Mouse (Mus musculus): ENCODE measurements around the gene Cab39. TPM values are rescaled to one million over a fixed set of nuclear protein-coding genes. Genes with fewer than 3 reads are reported as not detected.

Cab39 gene
- polyA plus RNA-seq, 1 experiment, result 65.1 TPM

GRCm38 (mm10) chr1:85845476-85845875 is 52.2 kb downstream of the Cab39 start:
- Histone ChIP-seq H3K4me1 (replicated peaks; ENCODE audit: control insufficient read depth, insufficient read depth, low read length) (peaks cover 6% of the 10 kb centered on the region; the same call in 1 of the 2 replicates), H3K27ac (ENCODE audit: control insufficient read depth, insufficient read depth, low read length) (no peak overlapping the region), H3K27me3 (ENCODE audit: control insufficient read depth, insufficient read depth, low read length) (no peaks in the 10 kb centered on the region), H3K4me3 (ENCODE audit: control insufficient read depth, insufficient read depth, low read length) (no peak overlapping the region), H3K36me3 (ENCODE audit: control insufficient read depth, insufficient read depth, low read length) (peaks cover 64% of the 10 kb centered on the region)
- TF ChIP-seq CTCF (IDR thresholded peaks at IDR 0.05; ENCODE audit: borderline replicate concordance, control insufficient read depth, extremely low read depth, insufficient read depth, low read length, poor library complexity) (no peak), POLR2A (IDR thresholded peaks at IDR 0.05; ENCODE audit: control insufficient read depth, extremely low read depth, insufficient read depth, low read length, poor library complexity) (no peak)
- 82% methylated on average over 3 of the region's 3 CpGs for WGBS
- no peak for DNase-seq

- TF ChIP-seq CTCF (IDR thresholded peaks at IDR 0.05; ENCODE audit: borderline replicate concordance, control insufficient read depth, extremely low read depth, insufficient read depth, low read length, poor library complexity), result no peak
- TF ChIP-seq POLR2A (IDR thresholded peaks at IDR 0.05; ENCODE audit: control insufficient read depth, extremely low read depth, insufficient read depth, low read length, poor library complexity), result no peak
- Histone ChIP-seq H3K36me3 (ENCODE audit: control insufficient read depth, insufficient read depth, low read length) (peaks cover 49% of the 10 kb centered on the region), H3K4me1 (replicated peaks; ENCODE audit: control insufficient read depth, insufficient read depth, low read length) (0 out of 2 replicates have a peak, but pooled peaks cover 3% of the 10 kb centered on the region), H3K4me3 (ENCODE audit: control insufficient read depth, insufficient read depth, low read length) (no peak overlapping the region), H3K27me3 (ENCODE audit: control insufficient read depth, insufficient read depth, low read length) (no peaks in the 10 kb centered on the region), H3K27ac (ENCODE audit: control insufficient read depth, insufficient read depth, low read length) (no peak overlapping the region)
- DNase-seq, result no peak
- WGBS, result 97% methylated on average over 14 of the region's 14 CpGs
Measured at GRCm38 (mm10) chr1:85849016-85849415, 55.8 kb downstream of the Cab39 start.

GRCm38 (mm10) chr1:85850851-85851250 is 57.6 kb downstream of the Cab39 start:
- Histone ChIP-seq H3K27me3 (ENCODE audit: control insufficient read depth, insufficient read depth, low read length) (no peaks in the 10 kb centered on the region), H3K36me3 (ENCODE audit: control insufficient read depth, insufficient read depth, low read length) (peaks cover 41% of the 10 kb centered on the region), H3K27ac (ENCODE audit: control insufficient read depth, insufficient read depth, low read length) (no peak overlapping the region), H3K4me1 (replicated peaks; ENCODE audit: control insufficient read depth, insufficient read depth, low read length) (no peaks in the 10 kb centered on the region), H3K4me3 (ENCODE audit: control insufficient read depth, insufficient read depth, low read length) (no peak overlapping the region)
- 95% methylated on average over 5 of the region's 5 CpGs for WGBS
- no peak for DNase-seq
- TF ChIP-seq CTCF (IDR thresholded peaks at IDR 0.05; ENCODE audit: borderline replicate concordance, control insufficient read depth, extremely low read depth, insufficient read depth, low read length, poor library complexity), result no peak
- TF ChIP-seq POLR2A (IDR thresholded peaks at IDR 0.05; ENCODE audit: control insufficient read depth, extremely low read depth, insufficient read depth, low read length, poor library complexity), result no peak

- no peaks in the 10 kb centered on the region for H3K27me3 ChIP-seq (ENCODE audit: control insufficient read depth, insufficient read depth, low read length)
Measured at GRCm38 (mm10) chr1:85852996-85853689, 59.9 kb downstream of the Cab39 start.

GRCm38 (mm10) chr1:85853865-85854264 is 60.6 kb downstream of the Cab39 start:
- Histone ChIP-seq H3K27ac (ENCODE audit: control insufficient read depth, insufficient read depth, low read length) (no peak overlapping the region), H3K4me3 (ENCODE audit: control insufficient read depth, insufficient read depth, low read length) (no peak overlapping the region), H3K27me3 (ENCODE audit: control insufficient read depth, insufficient read depth, low read length) (no peaks in the 10 kb centered on the region), H3K4me1 (replicated peaks; ENCODE audit: control insufficient read depth, insufficient read depth, low read length) (no peaks in the 10 kb centered on the region), H3K36me3 (ENCODE audit: control insufficient read depth, insufficient read depth, low read length) (peaks cover 16% of the 10 kb centered on the region)
- DNase-seq, result no peak
- 95% methylated on average over 2 of the region's 2 CpGs for WGBS
- TF ChIP-seq CTCF (IDR thresholded peaks at IDR 0.05; ENCODE audit: borderline replicate concordance, control insufficient read depth, extremely low read depth, insufficient read depth, low read length, poor library complexity) (no peak), POLR2A (IDR thresholded peaks at IDR 0.05; ENCODE audit: control insufficient read depth, extremely low read depth, insufficient read depth, low read length, poor library complexity) (no peak)

More at GRCm38 (mm10) chr1:85852996-85853689, 59.9 kb downstream of the Cab39 start:
- peaks cover 23% of the 10 kb centered on the region for H3K36me3 ChIP-seq (ENCODE audit: control insufficient read depth, insufficient read depth, low read length)
- H3K27ac ChIP-seq (ENCODE audit: control insufficient read depth, insufficient read depth, low read length), result no peak overlapping the region
- H3K4me1 ChIP-seq (replicated peaks; ENCODE audit: control insufficient read depth, insufficient read depth, low read length), result no peaks in the 10 kb centered on the region
- H3K4me3 ChIP-seq (ENCODE audit: control insufficient read depth, insufficient read depth, low read length), result no peak overlapping the region
- whole genome bisulfite sequencing, result 77% methylated on average over 2 of the region's 2 CpGs
- DNase-seq, result peak; percentile 72
- TF ChIP-seq POLR2A (IDR thresholded peaks at IDR 0.05; ENCODE audit: control insufficient read depth, extremely low read depth, insufficient read depth, low read length, poor library complexity) (no peak), CTCF (IDR thresholded peaks at IDR 0.05; ENCODE audit: borderline replicate concordance, control insufficient read depth, extremely low read depth, insufficient read depth, low read length, poor library complexity) (peak; percentile 67; the same call in 1 of the 2 replicates)

- Histone ChIP-seq H3K27me3 (ENCODE audit: control insufficient read depth, insufficient read depth, low read length) (no peaks in the 10 kb centered on the region), H3K4me3 (ENCODE audit: control insufficient read depth, insufficient read depth, low read length) (no peak overlapping the region), H3K36me3 (ENCODE audit: control insufficient read depth, insufficient read depth, low read length) (peaks cover 10% of the 10 kb centered on the region), H3K4me1 (replicated peaks; ENCODE audit: control insufficient read depth, insufficient read depth, low read length) (no peaks in the 10 kb centered on the region), H3K27ac (ENCODE audit: control insufficient read depth, insufficient read depth, low read length) (no peak overlapping the region)
- no peak for TF ChIP-seq POLR2A (IDR thresholded peaks at IDR 0.05; ENCODE audit: control insufficient read depth, extremely low read depth, insufficient read depth, low read length, poor library complexity)
- TF ChIP-seq CTCF (IDR thresholded peaks at IDR 0.05; ENCODE audit: borderline replicate concordance, control insufficient read depth, extremely low read depth, insufficient read depth, low read length, poor library complexity), result no peak
- WGBS, result 77% methylated on average over 2 of the region's 2 CpGs
- DNase-seq, result no peak
Measured at GRCm38 (mm10) chr1:85854475-85854874, 61.2 kb downstream of the Cab39 start.
